Mouse (Mus musculus) MEL-GATA-1-ER (cell line): ENCODE measurements around the gene Zmynd12.
A peak's percentile ranks its signal among the peaks of the same experiment; 100 is the strongest.

Experiments
- DNase-seq: peaks from one replicate; pipeline ENCODE4 v3.0.0-alpha.2; 2012; ENCODE audit warnings: low read depth; ENCODE audit errors: extremely low read depth

Zmynd12 gene

GRCm38 (mm10) chr4:119447261-119447660 lies 24.6 kb downstream of the Zmynd12 start:
- no peak for DNase-seq

GRCm38 (mm10) chr4:119447786-119448185 lies 25.2 kb downstream of the Zmynd12 start:
- no peak for DNase-seq

- DNase-seq = no peak
These were observed 27.8 kb downstream of the Zmynd12 start for GRCm38 (mm10) chr4:119450436-119450835.

- no peak for DNase-seq
These were observed 30.5 kb downstream of the Zmynd12 start for GRCm38 (mm10) chr4:119453128-119453527.

GRCm38 (mm10) chr4:119453533-119453932 lies 30.9 kb downstream of the Zmynd12 start:
- no peak for DNase-seq

- DNase-seq = peak; percentile 36
These were observed 37.7 kb downstream of the Zmynd12 start for GRCm38 (mm10) chr4:119460296-119460695.

GRCm38 (mm10) chr4:119460728-119461141 lies 38.1 kb downstream of the Zmynd12 start:
- no peak for DNase-seq

GRCm38 (mm10) chr4:119462457-119462856 lies 39.8 kb downstream of the Zmynd12 start:
- no peak for DNase-seq

- DNase-seq = no peak
These were observed 40.5 kb downstream of the Zmynd12 start for GRCm38 (mm10) chr4:119462858-119463755.

GRCm38 (mm10) chr4:119463756-119464419 lies 41.3 kb downstream of the Zmynd12 start:
- DNase-seq = no peak

- DNase-seq = no peak
These were observed 43.2 kb downstream of the Zmynd12 start for GRCm38 (mm10) chr4:119465841-119466240.

GRCm38 (mm10) chr4:119467720-119468380 lies 45.2 kb downstream of the Zmynd12 start:
- peak; percentile 13 for DNase-seq

GRCm38 (mm10) chr4:119472545-119472944 lies 49.9 kb downstream of the Zmynd12 start:
- no peak for DNase-seq

- DNase-seq = no peak
These were observed 50.5 kb downstream of the Zmynd12 start for GRCm38 (mm10) chr4:119473150-119473549.

GRCm38 (mm10) chr4:119483051-119483450 lies 60.4 kb downstream of the Zmynd12 start:
- DNase-seq = no peak

GRCm38 (mm10) chr4:119484882-119485281 lies 62.3 kb downstream of the Zmynd12 start:
- DNase-seq = peak; percentile 33

- no peak for DNase-seq
These were observed 67.1 kb downstream of the Zmynd12 start for GRCm38 (mm10) chr4:119489666-119490065.

GRCm38 (mm10) chr4:119490806-119491205 lies 68.2 kb downstream of the Zmynd12 start:
- peak; percentile 30 for DNase-seq

- DNase-seq = no peak
These were observed 69.8 kb downstream of the Zmynd12 start, which contains the start of gene Rimkla for GRCm38 (mm10) chr4:119492291-119492932. Rimkla (minus strand) TSS chr4:119492628.

GRCm38 (mm10) chr4:119492933-119493327 lies 70.3 kb downstream of the Zmynd12 start:
- no peak for DNase-seq

GRCm38 (mm10) chr4:119498319-119498848 lies 75.8 kb downstream of the Zmynd12 start:
- DNase-seq = no peak
